Mouse (Mus musculus) heart, postnatal 0 days (tissue): ENCODE measurements around the gene Asb8. TPM values are rescaled to one million over a fixed set of nuclear protein-coding genes. Genes with fewer than 3 reads are reported as not detected.

Experiments
- ATAC-seq: fragments of 200-750 bp; cut with Nextera tagmentation; 2 replicates; pipeline ENCODE4 v1.8.0; 2017; ENCODE audit warnings: low read depth, moderate number of reproducible peaks, moderate library complexity; ENCODE audit not compliant: insufficient read depth
- DNase-seq: peaks from one replicate; pipeline ENCODE4 v3.0.0-alpha.2; 2016; ENCODE audit warnings: low spot score
- H3K27ac ChIP-seq: fragments of 300-500 bp; sonication (generic); 2 replicates; pipeline ENCODE4 v1.5.1; 2014; ENCODE audit warnings: low read depth, mild to moderate bottlenecking
- H3K27me3 ChIP-seq: fragments of 300-500 bp; sonication (generic); 2 replicates; pipeline ENCODE4 v1.6.1; 2014; ENCODE audit warnings: low read length, mixed read lengths; ENCODE audit not compliant: control insufficient read depth, insufficient read depth
- H3K36me3 ChIP-seq: fragments of 300-500 bp; sonication (generic); replicated peaks from 2 replicates; pipeline ENCODE4 v1.6.1; 2014; ENCODE audit warnings: low read length, mixed read lengths; ENCODE audit not compliant: control insufficient read depth, insufficient read depth
- H3K4me1 ChIP-seq: fragments of 300-500 bp; sonication (generic); 2 replicates; pipeline ENCODE4 v1.6.1; 2014; ENCODE audit warnings: antibody characterized with exemption; ENCODE audit not compliant: control insufficient read depth, insufficient read depth
- H3K4me2 ChIP-seq: fragments of 300-500 bp; sonication (generic); 2 replicates; pipeline ENCODE4 v1.6.1; 2014; ENCODE audit warnings: low read depth, mild to moderate bottlenecking, low read length, moderate library complexity
- H3K4me3 ChIP-seq: fragments of 300-500 bp; sonication (generic); 2 replicates; pipeline ENCODE4 v1.5.1; 2014; ENCODE audit warnings: low read depth, low read length
- H3K9ac ChIP-seq: fragments of 300-500 bp; sonication (generic); replicated peaks from 2 replicates; pipeline ENCODE4 v1.6.1; 2014; ENCODE audit warnings: low read depth, low read length, mixed read lengths
- H3K9me3 ChIP-seq: fragments of 300-500 bp; sonication (generic); replicated peaks from 2 replicates; pipeline ENCODE4 v1.6.1; 2016; ENCODE audit warnings: low read length; ENCODE audit not compliant: control insufficient read depth
- CTCF ChIP-seq: IDR thresholded peaks from 2 replicates; pipeline ENCODE4 v1.5.1; 2016; ENCODE audit warnings: antibody characterized with exemption, control low read depth, low read depth
- EP300 ChIP-seq: IDR thresholded peaks from 2 replicates; pipeline ENCODE4 v1.6.1; 2016; ENCODE audit warnings: antibody characterized with exemption, low read depth
- WGBS: fragments of 180-500 bp; shearing (Covaris S2); extraction: QIAGEN DNeasy Blood & Tissue Kit; methylation state at CpG from one replicate; pipeline ENCODE4 v1.1.7; 2014; 5-methylcytosine and 5-hydroxymethylcytosine counted together
- polyA plus RNA-seq: library from polyadenylated mRNA; unstranded; fragments of >200 nt; fragmentation: Nextera tagmentation; extraction: Ambion mirVana; gene quantifications from 2 replicates; pipeline ENCODE4 v1.2.1, GENCODE M21; 2015
- total RNA-seq: library from RNA; depleted of rRNA; stranded (reverse); fragments of >200 nt; gene quantifications from 2 replicates; pipeline ENCODE4 v1.2.3, GENCODE M21; 2014; ENCODE audit warnings: low replicate concordance

The Asb8 gene
- total and polyA plus RNA-seq, 2 experiments from 2014 or later: 111 to 158 TPM

DNA sequence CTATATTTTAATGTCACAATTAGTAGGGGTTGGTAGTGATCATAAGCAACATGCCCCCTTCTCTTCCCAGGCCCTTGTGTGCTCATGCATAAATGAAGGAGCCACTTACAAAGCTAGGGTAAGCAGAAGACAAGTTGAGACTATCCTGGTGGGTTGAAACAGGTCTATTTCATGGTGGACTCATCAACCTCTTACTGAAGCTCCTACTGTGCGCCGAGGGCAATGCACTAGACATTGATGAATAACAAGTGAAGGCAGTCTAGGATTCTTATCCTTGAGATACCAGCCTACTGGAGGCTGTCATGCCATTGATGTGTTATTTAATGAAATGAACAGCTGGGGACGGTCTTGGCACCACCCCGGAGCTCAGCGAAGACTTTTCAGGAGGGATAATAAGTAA lies 10.2 kb downstream of the Asb8 start:
- Histone ChIP-seq H3K27ac (no peak overlapping the region), H3K27me3 (no peaks in the 10 kb centered on the region), H3K4me2 (no peak overlapping the region), H3K9ac (no peak overlapping the region), H3K9me3 (no peaks in the 10 kb centered on the region), H3K4me1 (no peaks in the 10 kb centered on the region), H3K36me3 (no peaks in the 10 kb centered on the region), H3K4me3 (no peak overlapping the region)
- 83% methylated on average over 5 of the region's 5 CpGs for WGBS
- no peak for TF ChIP-seq EP300
- no peak for TF ChIP-seq CTCF
- no peak for DNase-seq
- no peak for ATAC-seq

DNA sequence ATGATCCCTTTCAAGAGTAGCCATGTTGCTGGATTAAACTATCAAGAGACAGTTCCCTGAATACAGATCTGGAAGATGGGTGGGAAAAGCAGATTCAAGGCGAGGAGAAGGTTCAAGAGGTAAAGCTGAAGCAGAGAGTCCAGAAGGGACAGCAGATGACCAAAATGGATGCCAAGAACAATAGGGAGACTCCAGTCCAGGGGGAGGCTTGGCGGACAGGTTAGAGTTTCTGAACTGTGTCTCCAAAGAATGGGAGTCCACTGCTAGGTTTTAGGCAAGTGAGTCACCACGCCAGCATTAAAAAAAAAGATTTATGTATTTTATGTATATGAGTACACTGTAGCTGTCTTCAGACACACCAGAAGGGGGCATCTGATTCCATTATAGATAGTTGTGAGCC lies 10.8 kb downstream of the Asb8 start:
- H3K27ac ChIP-seq: no peak overlapping the region
- DNase-seq: no peak
- H3K36me3 ChIP-seq: no peaks in the 10 kb centered on the region
- ATAC-seq: no peak
- H3K9ac ChIP-seq: no peak overlapping the region
- no peak for TF ChIP-seq EP300
- no peak for TF ChIP-seq CTCF
- no peak overlapping the region for H3K4me2 ChIP-seq
- no peaks in the 10 kb centered on the region for H3K27me3 ChIP-seq
- no peaks in the 10 kb centered on the region for H3K9me3 ChIP-seq
- no peaks in the 10 kb centered on the region; the same call in 1 of the 2 replicates for H3K4me1 ChIP-seq
- no peak overlapping the region for H3K4me3 ChIP-seq
- WGBS: 64% methylated on average over 3 of the region's 3 CpGs

- Histone ChIP-seq H3K9me3 (no peaks in the 10 kb centered on the region), H3K27me3 (no peaks in the 10 kb centered on the region), H3K9ac (no peak overlapping the region), H3K36me3 (no peaks in the 10 kb centered on the region), H3K27ac (no peak overlapping the region), H3K4me3 (no peak overlapping the region), H3K4me1 (no peaks in the 10 kb centered on the region; the same call in 1 of the 2 replicates), H3K4me2 (no peak overlapping the region)
- DNase-seq (no peak), ATAC-seq (no peak)
- TF ChIP-seq EP300: no peak
- TF ChIP-seq CTCF: no peak
- WGBS: 49% methylated on average over 4 of the region's 4 CpGs
Observed at GRCm38 (mm10) chr15:98154146-98154545, 11.3 kb downstream of the Asb8 start.

GRCm38 (mm10) chr15:98153625-98154024 lies 11.8 kb downstream of the Asb8 start:
- peak; percentile 83 for DNase-seq

GRCm38 (mm10) chr15:98152916-98153315 lies 12.5 kb downstream of the Asb8 start:
- Histone ChIP-seq H3K4me3 (no peak overlapping the region), H3K27me3 (no peaks in the 10 kb centered on the region), H3K36me3 (no peaks in the 10 kb centered on the region), H3K4me2 (no peak overlapping the region), H3K27ac (no peak overlapping the region), H3K4me1 (peaks cover 6% of the 10 kb centered on the region), H3K9ac (no peak overlapping the region), H3K9me3 (no peaks in the 10 kb centered on the region)
- no peak for DNase-seq
- ATAC-seq: no peak
- TF ChIP-seq CTCF (no peak), EP300 (no peak)
- 86% methylated on average over 7 of the region's 7 CpGs for WGBS

More at GRCm38 (mm10) chr15:98153625-98154024, 11.8 kb downstream of the Asb8 start:
- Histone ChIP-seq H3K4me3 (no peak overlapping the region), H3K27ac (no peak overlapping the region), H3K9ac (no peak overlapping the region), H3K4me2 (no peak overlapping the region), H3K27me3 (no peaks in the 10 kb centered on the region), H3K9me3 (no peaks in the 10 kb centered on the region), H3K36me3 (no peaks in the 10 kb centered on the region), H3K4me1 (no peaks in the 10 kb centered on the region; the same call in 1 of the 2 replicates)
- peak; percentile 71 for TF ChIP-seq CTCF
- no peak for TF ChIP-seq EP300
- WGBS: 29% methylated on average over 3 of the region's 3 CpGs
- ATAC-seq: no peak

DNA sequence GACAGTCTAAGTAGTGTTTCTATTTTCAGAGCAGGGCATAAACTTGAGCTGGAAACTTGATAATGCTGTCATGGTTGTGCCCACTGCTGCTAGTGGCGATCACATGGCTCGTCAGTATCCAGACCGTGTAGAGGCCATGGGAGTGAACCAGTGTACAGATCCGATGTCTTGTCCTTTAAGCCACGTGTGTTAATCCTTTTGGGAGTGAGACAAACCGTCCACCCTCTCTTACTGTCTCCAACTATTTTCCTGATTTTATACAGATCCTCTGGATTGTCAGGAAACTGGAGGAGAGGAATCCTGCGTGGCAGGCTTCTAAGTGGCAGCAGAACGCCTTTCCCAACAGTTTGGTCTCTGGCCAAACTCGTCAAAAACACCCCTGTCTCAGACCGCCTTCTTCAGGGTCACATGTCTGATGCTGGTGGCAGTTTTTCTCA lies 16.2 kb downstream of the Asb8 start:
- TF ChIP-seq CTCF (no peak), EP300 (peak; percentile 68)
- Histone ChIP-seq H3K4me3 (no peak overlapping the region), H3K9me3 (no peaks in the 10 kb centered on the region), H3K9ac (0 out of 2 replicates have a peak overlapping the region, but pooled peaks have one; percentile 8), H3K27me3 (no peaks in the 10 kb centered on the region), H3K27ac (peak overlapping the region; percentile 95), H3K4me1 (peaks cover 16% of the 10 kb centered on the region), H3K36me3 (no peaks in the 10 kb centered on the region), H3K4me2 (no peak overlapping the region; the same call in 1 of the 2 replicates)
- 19% methylated on average over 10 of the region's 10 CpGs for WGBS
- ATAC-seq (peak; percentile 87), DNase-seq (peak; percentile 89)
